Mouse (Mus musculus): ENCODE measurements around the gene Mmel1. TPM values are rescaled to one million over a fixed set of nuclear protein-coding genes. Genes with fewer than 3 reads are reported as not detected.

Mmel1 gene
- polyA plus RNA-seq (2015; fragmentation: Nextera tagmentation; extraction: Ambion mirVana), result 0.20 and 0.34 TPM in 2 replicates

GRCm38 (mm10) chr4:154869440-154869839, at the start of gene Mmel1:
Gene Mmel1 (plus strand): TSS chr4:154869585.
- no peaks in the 10 kb centered on the region for H3K36me3 ChIP-seq
- H3K9ac ChIP-seq, result no peak within 1 kb of the TSS
- H3K4me1 ChIP-seq (replicated peaks), result peaks cover 7% of the 10 kb centered on the region
- H3K27me3 ChIP-seq (replicated peaks), result no peaks in the 10 kb centered on the region
- H3K9me3 ChIP-seq, result no peaks in the 10 kb centered on the region
- no peak within 1 kb of the TSS for H3K4me2 ChIP-seq (replicated peaks)
- no peak for ATAC-seq
- H3K4me3 ChIP-seq (replicated peaks), result no peak within 1 kb of the TSS
- 79% methylated on average over 7 of the region's 7 CpGs for WGBS
- no peak within 1 kb of the TSS for H3K27ac ChIP-seq

GRCm38 (mm10) chr4:154825662-154826061, 43.7 kb upstream of the Mmel1 start:
- Histone ChIP-seq H3K4me2 (replicated peaks) (no peak overlapping the region), H3K4me3 (replicated peaks) (no peak overlapping the region), H3K9ac (no peak overlapping the region), H3K36me3 (no peaks in the 10 kb centered on the region), H3K9me3 (no peaks in the 10 kb centered on the region), H3K4me1 (replicated peaks) (peaks cover 3% of the 10 kb centered on the region; the same call in 1 of the 2 replicates), H3K27ac (no peak overlapping the region), H3K27me3 (replicated peaks) (no peaks in the 10 kb centered on the region)
- WGBS, result 32% methylated on average over 6 of the region's 6 CpGs
- peak; percentile 36 for ATAC-seq

GRCm38 (mm10) chr4:154826224-154826623, 43.2 kb upstream of the Mmel1 start:
- Histone ChIP-seq H3K4me2 (replicated peaks) (no peak overlapping the region), H3K4me3 (replicated peaks) (no peak overlapping the region), H3K36me3 (no peaks in the 10 kb centered on the region), H3K9ac (no peak overlapping the region), H3K4me1 (replicated peaks) (peaks cover 3% of the 10 kb centered on the region; the same call in 1 of the 2 replicates), H3K27ac (no peak overlapping the region), H3K9me3 (no peaks in the 10 kb centered on the region), H3K27me3 (replicated peaks) (no peaks in the 10 kb centered on the region)
- ATAC-seq, result 0 out of 2 replicates have a peak, but pooled peaks have one; percentile 34
- 54% methylated on average over 7 of the region's 7 CpGs for WGBS

DNA sequence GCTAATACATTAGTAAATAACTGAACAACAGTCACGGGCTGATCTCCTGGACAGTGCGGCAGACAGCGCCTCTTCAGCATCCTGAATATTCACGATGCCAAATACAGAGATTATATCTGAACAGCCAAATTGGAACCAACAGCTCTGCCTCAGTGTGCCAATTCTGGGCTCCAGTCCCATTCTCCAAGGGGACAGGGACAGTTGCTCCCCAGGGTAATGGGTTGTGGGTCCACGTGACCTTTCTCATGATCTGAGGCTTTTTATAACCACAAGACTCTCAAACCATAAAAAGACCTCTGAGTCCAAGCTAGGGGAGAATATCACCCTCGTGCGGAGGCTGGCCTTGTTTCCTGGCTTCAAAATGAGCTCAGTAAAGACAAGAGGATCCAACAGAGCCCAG, 42.2 kb upstream of the Mmel1 start:
- no peak for ATAC-seq
- H3K4me2 ChIP-seq (replicated peaks), result no peak overlapping the region
- H3K27me3 ChIP-seq (replicated peaks), result no peaks in the 10 kb centered on the region
- no peak overlapping the region for H3K4me3 ChIP-seq (replicated peaks)
- H3K4me1 ChIP-seq (replicated peaks), result peaks cover 3% of the 10 kb centered on the region; the same call in 1 of the 2 replicates
- no peak overlapping the region for H3K27ac ChIP-seq
- WGBS, result 86% methylated on average over 7 of the region's 7 CpGs
- no peaks in the 10 kb centered on the region for H3K9me3 ChIP-seq
- H3K9ac ChIP-seq, result no peak overlapping the region
- H3K36me3 ChIP-seq, result no peaks in the 10 kb centered on the region

- no peak overlapping the region for H3K4me3 ChIP-seq (replicated peaks)
- H3K27me3 ChIP-seq (replicated peaks), result no peaks in the 10 kb centered on the region
- H3K4me2 ChIP-seq (replicated peaks), result no peak overlapping the region
- no peak for ATAC-seq
- no peaks in the 10 kb centered on the region for H3K36me3 ChIP-seq
- H3K9me3 ChIP-seq, result no peaks in the 10 kb centered on the region
- no peak overlapping the region for H3K27ac ChIP-seq
- no peak overlapping the region for H3K9ac ChIP-seq
- 47% methylated on average over 10 of the region's 10 CpGs for WGBS
- H3K4me1 ChIP-seq (replicated peaks), result peaks cover 3% of the 10 kb centered on the region; the same call in 1 of the 2 replicates
Observed at GRCm38 (mm10) chr4:154827861-154828610, 41.3 kb upstream of the Mmel1 start.

- ATAC-seq, result no peak
- Histone ChIP-seq H3K9me3 (no peaks in the 10 kb centered on the region), H3K9ac (no peak overlapping the region), H3K4me2 (replicated peaks) (no peak overlapping the region), H3K27ac (no peak overlapping the region), H3K36me3 (no peaks in the 10 kb centered on the region), H3K4me1 (replicated peaks) (0 out of 2 replicates have a peak, but pooled peaks cover 3% of the 10 kb centered on the region), H3K4me3 (replicated peaks) (no peak overlapping the region), H3K27me3 (replicated peaks) (no peaks in the 10 kb centered on the region)
- WGBS, result 38% methylated on average over 9 of the region's 9 CpGs
Observed at GRCm38 (mm10) chr4:154831915-154832573, 37.3 kb upstream of the Mmel1 start.

GRCm38 (mm10) chr4:154836183-154836915, 33.0 kb upstream of the Mmel1 start:
- Histone ChIP-seq H3K4me3 (replicated peaks) (no peak overlapping the region), H3K36me3 (no peaks in the 10 kb centered on the region), H3K9me3 (no peaks in the 10 kb centered on the region), H3K4me2 (replicated peaks) (no peak overlapping the region), H3K4me1 (replicated peaks) (no peaks in the 10 kb centered on the region), H3K27me3 (replicated peaks) (no peaks in the 10 kb centered on the region; the same call in 1 of the 2 replicates), H3K27ac (no peak overlapping the region), H3K9ac (no peak overlapping the region)
- WGBS, result 77% methylated on average over 7 of the region's 7 CpGs
- 0 out of 2 replicates have a peak, but pooled peaks have one; percentile 15 for ATAC-seq

DNA sequence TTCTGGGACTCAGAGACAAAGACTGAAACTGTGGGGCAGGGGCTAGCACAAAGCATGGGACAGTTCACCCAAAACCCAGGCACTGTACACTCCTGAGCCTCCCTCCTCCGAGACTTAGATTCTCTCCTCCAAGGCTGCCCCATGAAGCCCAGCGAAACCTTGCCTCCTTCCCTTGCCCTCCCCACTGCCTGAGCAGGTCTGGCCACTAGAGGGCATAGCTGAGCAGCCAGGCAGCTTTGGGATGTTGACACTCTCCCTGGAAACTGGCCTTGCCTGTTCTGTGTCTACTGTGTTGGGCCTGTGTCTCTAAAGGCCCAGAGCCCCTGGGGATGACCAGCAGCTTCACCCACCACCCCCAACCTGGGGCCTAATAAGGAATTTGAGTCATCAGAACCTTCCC, 32.2 kb upstream of the Mmel1 start, which contains the start of gene Ttc34:
Gene Ttc34 (plus strand): TSS at position 290 of the 400 bp plus-strand sequence.
- Histone ChIP-seq H3K36me3 (no peaks in the 10 kb centered on the region), H3K9me3 (no peaks in the 10 kb centered on the region), H3K4me1 (replicated peaks) (no peaks in the 10 kb centered on the region), H3K9ac (no peak within 1 kb of the TSS), H3K4me3 (replicated peaks) (no peak within 1 kb of the TSS), H3K27me3 (replicated peaks) (no peaks in the 10 kb centered on the region; the same call in 1 of the 2 replicates), H3K4me2 (replicated peaks) (no peak within 1 kb of the TSS), H3K27ac (no peak within 1 kb of the TSS)
- 43% methylated on average over 2 of the region's 2 CpGs for WGBS
- peak; percentile 45; the same call in 1 of the 2 replicates for ATAC-seq

DNA sequence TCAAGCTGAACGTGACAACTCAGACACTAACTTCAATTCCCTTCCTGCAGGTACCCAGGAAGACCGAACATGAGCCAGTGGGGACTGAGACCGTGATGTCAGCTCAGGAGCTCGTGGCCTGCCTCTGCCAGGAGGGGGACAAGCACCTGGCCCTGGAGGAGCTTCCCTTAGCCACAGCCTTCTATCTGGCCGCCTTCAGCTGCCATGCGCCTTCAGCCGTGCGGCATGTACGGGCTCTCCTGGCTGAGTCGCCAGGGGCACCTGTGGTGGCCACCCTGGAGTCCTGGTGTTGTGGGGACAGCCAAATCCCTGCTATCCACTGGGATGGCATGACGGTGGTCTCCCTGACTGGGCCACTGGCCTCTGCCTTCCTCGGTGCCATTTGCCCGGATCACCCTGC, 30.6 kb upstream of the Mmel1 start:
- H3K4me3 ChIP-seq (replicated peaks), result no peak overlapping the region
- H3K9ac ChIP-seq, result no peak overlapping the region
- no peaks in the 10 kb centered on the region for H3K36me3 ChIP-seq
- 88% methylated on average over 13 of the region's 13 CpGs for WGBS
- 0 out of 2 replicates have a peak, but pooled peaks have one; percentile 15 for ATAC-seq
- H3K27ac ChIP-seq, result no peak overlapping the region
- no peak overlapping the region for H3K4me2 ChIP-seq (replicated peaks)
- H3K9me3 ChIP-seq, result no peaks in the 10 kb centered on the region
- H3K4me1 ChIP-seq (replicated peaks), result no peaks in the 10 kb centered on the region
- no peaks in the 10 kb centered on the region; the same call in 1 of the 2 replicates for H3K27me3 ChIP-seq (replicated peaks)

GRCm38 (mm10) chr4:154839406-154839805, 30.0 kb upstream of the Mmel1 start:
- no peak overlapping the region for H3K4me2 ChIP-seq (replicated peaks)
- H3K27me3 ChIP-seq (replicated peaks), result no peaks in the 10 kb centered on the region; the same call in 1 of the 2 replicates
- H3K9ac ChIP-seq, result no peak overlapping the region
- no peaks in the 10 kb centered on the region for H3K4me1 ChIP-seq (replicated peaks)
- no peaks in the 10 kb centered on the region for H3K9me3 ChIP-seq
- peak; percentile 25; the same call in 1 of the 2 replicates for ATAC-seq
- no peak overlapping the region for H3K4me3 ChIP-seq (replicated peaks)
- H3K27ac ChIP-seq, result no peak overlapping the region
- H3K36me3 ChIP-seq, result no peaks in the 10 kb centered on the region
- WGBS, result 50% methylated on average over 11 of the region's 11 CpGs

DNA sequence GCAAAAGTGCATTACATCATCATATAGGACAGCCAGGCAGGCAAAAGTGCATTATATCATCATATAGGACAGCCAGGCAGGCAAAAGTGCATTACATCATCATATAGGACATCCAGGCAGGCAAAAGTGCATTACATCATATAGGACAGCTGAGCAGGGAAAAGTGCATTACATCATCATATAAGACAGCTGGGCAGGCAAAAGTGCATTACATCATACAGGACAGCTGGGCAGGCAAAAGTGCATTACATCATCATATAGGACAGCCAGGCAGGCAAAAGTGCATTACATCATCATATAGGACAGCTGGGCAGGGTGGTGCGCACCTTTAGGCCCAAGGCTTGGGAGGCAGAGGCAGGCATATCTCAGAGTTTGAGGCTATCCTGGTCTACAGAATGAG, 16.7 kb upstream of the Mmel1 start:
- WGBS, result 87% methylated on average over 1 of the region's 1 CpGs
- Histone ChIP-seq H3K9ac (no peak overlapping the region), H3K9me3 (no peaks in the 10 kb centered on the region), H3K4me3 (replicated peaks) (no peak overlapping the region), H3K4me2 (replicated peaks) (no peak overlapping the region), H3K36me3 (no peaks in the 10 kb centered on the region), H3K27ac (no peak overlapping the region), H3K27me3 (replicated peaks) (peaks cover 23% of the 10 kb centered on the region), H3K4me1 (replicated peaks) (0 out of 2 replicates have a peak, but pooled peaks cover 5% of the 10 kb centered on the region)
- ATAC-seq, result no peak

DNA sequence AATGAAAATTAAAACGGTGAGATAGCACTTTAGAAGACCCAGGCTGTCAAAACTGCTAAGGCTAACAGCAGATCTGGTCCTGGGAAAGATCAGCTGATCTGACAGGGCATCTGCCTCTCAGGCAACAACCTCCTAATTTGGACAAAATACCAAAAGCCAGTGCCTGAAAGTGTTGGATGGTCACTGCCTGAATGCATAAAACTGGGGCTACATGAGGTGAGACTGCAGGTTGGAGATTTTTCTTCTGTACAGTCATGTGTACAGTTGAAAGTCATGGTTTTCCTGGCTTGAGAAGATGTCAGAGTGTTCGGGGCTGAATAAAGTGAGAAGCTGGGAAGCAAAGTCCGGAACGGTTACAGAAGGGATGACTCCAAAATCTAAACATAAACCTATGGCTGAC, 15.5 kb upstream of the Mmel1 start:
- peaks cover 23% of the 10 kb centered on the region for H3K27me3 ChIP-seq (replicated peaks)
- 58% methylated on average over 4 of the region's 4 CpGs for WGBS

More for the DNA sequence above, 15.5 kb upstream of the Mmel1 start:
- H3K36me3 ChIP-seq, result no peaks in the 10 kb centered on the region
- H3K9me3 ChIP-seq, result no peaks in the 10 kb centered on the region
- no peak for ATAC-seq
- H3K27ac ChIP-seq, result no peak overlapping the region
- H3K9ac ChIP-seq, result no peak overlapping the region
- H3K4me1 ChIP-seq (replicated peaks), result 0 out of 2 replicates have a peak, but pooled peaks cover 5% of the 10 kb centered on the region
- no peak overlapping the region for H3K4me3 ChIP-seq (replicated peaks)
- H3K4me2 ChIP-seq (replicated peaks), result no peak overlapping the region

Measured in intestine, embryonic 15.5 days (tissue).